Mouse (Mus musculus): ENCODE measurements around the gene Adam11. TPM values are rescaled to one million over a fixed set of nuclear protein-coding genes. Genes with fewer than 3 reads are reported as not detected.

Gene Adam11
- polyA plus RNA-seq, 1 experiment, result 12.1 TPM

DNA sequence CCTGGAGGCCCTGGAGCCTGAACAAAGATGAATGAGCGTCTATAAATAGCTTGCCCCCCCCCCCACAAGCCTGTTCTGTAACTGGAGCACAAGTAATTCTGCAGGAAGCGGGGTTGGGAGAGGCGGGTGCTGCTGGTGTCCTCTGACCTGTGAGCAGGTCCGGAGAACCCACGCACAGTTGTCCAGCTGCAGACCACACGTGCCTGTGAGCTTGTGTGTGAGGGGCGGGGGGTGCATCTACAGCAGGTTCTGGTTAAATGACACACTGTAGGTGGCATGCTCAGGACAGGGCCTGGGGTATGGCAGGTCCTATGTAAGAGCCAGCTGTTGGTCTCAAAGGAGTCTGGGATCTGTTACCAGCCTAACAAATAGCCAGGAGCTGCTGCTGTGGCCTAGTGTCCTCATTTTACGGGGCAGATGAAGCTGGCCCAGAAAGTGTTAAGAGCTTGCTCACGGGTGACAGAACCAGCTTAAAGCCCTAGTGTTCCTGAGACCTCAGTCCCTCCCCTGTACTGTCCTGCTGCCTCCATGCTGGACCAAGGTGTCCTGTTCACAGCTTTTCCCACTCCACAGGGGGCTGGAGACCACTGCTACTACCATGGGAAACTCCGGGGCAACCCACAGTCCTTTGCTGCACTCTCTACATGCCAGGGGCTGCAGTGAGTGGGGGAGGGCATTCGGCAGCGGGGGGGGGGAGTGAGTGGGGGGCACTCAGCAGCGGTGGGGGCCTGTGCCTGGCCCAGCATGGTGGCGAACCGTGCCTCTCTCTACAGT, 9.6 kb downstream of the Adam11 start:
- H3K27ac ChIP-seq (ENCODE audit: insufficient read depth, low read length), result no peak overlapping the region
- DNase-seq (ENCODE audit: low read depth in 1 of 2, low spot score in 2 of 2), result no peak
- peaks cover 2% of the 10 kb centered on the region; the same call in 1 of the 2 replicates for H3K27me3 ChIP-seq (ENCODE audit: control insufficient read depth, insufficient read depth, low read length)
- no peaks in the 10 kb centered on the region for H3K4me1 ChIP-seq (ENCODE audit: control insufficient read depth, insufficient read depth, insufficient read length)
- H3K36me3 ChIP-seq (ENCODE audit: control insufficient read depth, insufficient read depth, low read length), result no peaks in the 10 kb centered on the region
- no peak overlapping the region for H3K4me3 ChIP-seq (ENCODE audit: extremely low read depth, insufficient read depth, insufficient read length)
- TF ChIP-seq CTCF (IDR thresholded peaks at IDR 0.05; ENCODE audit: extremely low read depth, insufficient read depth, insufficient read length, insufficient replicate concordance) (no peak), POLR2A (IDR thresholded peaks at IDR 0.05; ENCODE audit: low read depth, low read length) (no peak)
- 76% methylated on average over 15 of the region's 15 CpGs for WGBS

DNA sequence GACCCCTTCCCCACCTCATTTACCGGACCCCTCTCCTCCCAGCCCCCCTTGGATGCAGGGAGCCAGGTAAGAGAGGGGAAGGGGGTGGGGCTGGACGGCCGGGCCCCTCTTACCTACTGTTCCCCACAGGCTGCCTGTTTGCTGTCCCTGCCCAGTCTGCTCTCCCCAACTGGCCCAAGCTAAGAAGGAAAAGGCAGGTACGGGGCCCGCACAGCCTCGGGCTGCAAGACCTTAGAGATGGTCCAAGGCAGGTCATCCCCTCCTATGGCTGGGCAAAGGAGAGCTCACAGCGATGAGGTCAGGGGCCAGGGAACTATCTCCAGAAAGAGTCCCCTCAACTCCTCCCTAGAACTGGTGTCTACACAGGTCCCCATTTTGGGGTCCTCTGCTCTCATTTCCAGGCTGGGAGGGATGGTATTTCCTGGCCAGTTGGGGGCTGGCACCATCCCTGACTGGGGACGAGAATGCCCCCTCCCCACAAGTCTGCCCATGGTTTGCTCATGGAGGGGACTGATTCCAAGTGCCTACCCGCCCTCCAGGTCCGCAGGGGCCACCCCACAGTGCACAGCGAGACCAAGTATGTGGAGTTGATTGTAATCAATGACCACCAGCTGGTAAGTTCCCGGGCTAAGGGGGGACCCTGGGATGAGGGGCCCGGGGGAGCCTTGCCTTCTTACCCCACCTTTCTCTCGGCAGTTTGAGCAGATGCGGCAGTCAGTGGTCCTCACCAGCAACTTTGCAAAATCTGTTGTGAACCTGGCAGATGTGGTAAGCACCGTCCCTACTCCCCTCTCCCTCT, 10.9 kb downstream of the Adam11 start:
- 67% methylated on average over 16 of the region's 16 CpGs for WGBS
- peaks cover 2% of the 10 kb centered on the region; the same call in 1 of the 2 replicates for H3K27me3 ChIP-seq (ENCODE audit: control insufficient read depth, insufficient read depth, low read length)
- TF ChIP-seq POLR2A (IDR thresholded peaks at IDR 0.05; ENCODE audit: low read depth, low read length), result no peak
- no peak for TF ChIP-seq CTCF (IDR thresholded peaks at IDR 0.05; ENCODE audit: extremely low read depth, insufficient read depth, insufficient read length, insufficient replicate concordance)

DNA sequence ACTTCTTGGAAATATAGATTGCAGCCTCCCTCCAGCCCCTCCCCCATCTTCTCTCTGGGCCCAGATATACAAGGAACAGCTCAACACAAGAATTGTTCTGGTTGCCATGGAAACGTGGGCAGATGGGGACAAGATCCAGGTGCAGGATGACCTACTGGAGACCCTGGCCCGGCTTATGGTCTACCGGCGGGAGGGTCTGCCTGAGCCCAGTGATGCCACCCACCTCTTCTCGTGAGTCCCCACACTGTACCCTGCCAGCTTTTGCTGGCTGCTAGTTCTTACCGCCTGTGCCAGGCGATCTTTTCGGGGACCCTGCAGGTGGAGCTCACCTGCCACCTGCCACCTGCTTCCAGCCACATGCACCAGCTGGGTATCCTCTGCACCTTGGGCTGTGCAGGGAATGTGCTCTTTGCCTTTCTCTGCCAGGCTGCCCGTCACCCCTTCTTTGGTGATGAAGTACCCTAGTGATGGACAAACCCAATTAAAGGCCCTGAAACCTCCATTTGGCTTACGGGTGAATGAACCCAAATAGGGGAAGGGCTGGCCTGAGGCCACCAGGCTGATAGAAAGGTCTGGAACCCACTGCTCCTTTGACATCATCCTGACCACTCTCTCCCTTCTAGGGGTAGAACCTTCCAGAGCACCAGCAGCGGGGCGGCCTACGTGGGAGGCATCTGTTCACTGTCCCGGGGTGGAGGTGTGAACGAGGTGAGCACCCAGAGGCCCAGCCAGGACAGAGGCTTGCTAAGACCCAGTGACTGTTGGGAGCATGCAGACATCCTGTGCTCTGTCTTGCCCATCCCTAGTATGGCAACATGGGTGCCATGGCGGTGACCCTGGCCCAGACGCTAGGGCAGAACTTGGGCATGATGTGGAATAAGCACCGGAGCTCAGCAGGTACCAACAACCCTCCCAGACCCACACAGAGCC, 11.8 kb downstream of the Adam11 start:
- H3K4me3 ChIP-seq (ENCODE audit: extremely low read depth, insufficient read depth, insufficient read length), result no peak overlapping the region
- peaks cover 2% of the 10 kb centered on the region; the same call in 1 of the 2 replicates for H3K27me3 ChIP-seq (ENCODE audit: control insufficient read depth, insufficient read depth, low read length)
- H3K4me1 ChIP-seq (ENCODE audit: control insufficient read depth, insufficient read depth, insufficient read length), result no peaks in the 10 kb centered on the region
- TF ChIP-seq POLR2A (IDR thresholded peaks at IDR 0.05; ENCODE audit: low read depth, low read length) (no peak), CTCF (IDR thresholded peaks at IDR 0.05; ENCODE audit: extremely low read depth, insufficient read depth, insufficient read length, insufficient replicate concordance) (no peak)
- no peak for DNase-seq (ENCODE audit: low read depth in 1 of 2, low spot score in 2 of 2)
- no peak overlapping the region for H3K27ac ChIP-seq (ENCODE audit: insufficient read depth, low read length)
- no peaks in the 10 kb centered on the region for H3K36me3 ChIP-seq (ENCODE audit: control insufficient read depth, insufficient read depth, low read length)
- WGBS, result 90% methylated on average over 18 of the region's 18 CpGs

More for the DNA sequence above, 10.9 kb downstream of the Adam11 start:
- Histone ChIP-seq H3K4me3 (ENCODE audit: extremely low read depth, insufficient read depth, insufficient read length) (no peak overlapping the region), H3K4me1 (ENCODE audit: control insufficient read depth, insufficient read depth, insufficient read length) (no peaks in the 10 kb centered on the region), H3K36me3 (ENCODE audit: control insufficient read depth, insufficient read depth, low read length) (no peaks in the 10 kb centered on the region), H3K27ac (ENCODE audit: insufficient read depth, low read length) (no peak overlapping the region)
- no peak for DNase-seq (ENCODE audit: low read depth in 1 of 2, low spot score in 2 of 2)

DNA sequence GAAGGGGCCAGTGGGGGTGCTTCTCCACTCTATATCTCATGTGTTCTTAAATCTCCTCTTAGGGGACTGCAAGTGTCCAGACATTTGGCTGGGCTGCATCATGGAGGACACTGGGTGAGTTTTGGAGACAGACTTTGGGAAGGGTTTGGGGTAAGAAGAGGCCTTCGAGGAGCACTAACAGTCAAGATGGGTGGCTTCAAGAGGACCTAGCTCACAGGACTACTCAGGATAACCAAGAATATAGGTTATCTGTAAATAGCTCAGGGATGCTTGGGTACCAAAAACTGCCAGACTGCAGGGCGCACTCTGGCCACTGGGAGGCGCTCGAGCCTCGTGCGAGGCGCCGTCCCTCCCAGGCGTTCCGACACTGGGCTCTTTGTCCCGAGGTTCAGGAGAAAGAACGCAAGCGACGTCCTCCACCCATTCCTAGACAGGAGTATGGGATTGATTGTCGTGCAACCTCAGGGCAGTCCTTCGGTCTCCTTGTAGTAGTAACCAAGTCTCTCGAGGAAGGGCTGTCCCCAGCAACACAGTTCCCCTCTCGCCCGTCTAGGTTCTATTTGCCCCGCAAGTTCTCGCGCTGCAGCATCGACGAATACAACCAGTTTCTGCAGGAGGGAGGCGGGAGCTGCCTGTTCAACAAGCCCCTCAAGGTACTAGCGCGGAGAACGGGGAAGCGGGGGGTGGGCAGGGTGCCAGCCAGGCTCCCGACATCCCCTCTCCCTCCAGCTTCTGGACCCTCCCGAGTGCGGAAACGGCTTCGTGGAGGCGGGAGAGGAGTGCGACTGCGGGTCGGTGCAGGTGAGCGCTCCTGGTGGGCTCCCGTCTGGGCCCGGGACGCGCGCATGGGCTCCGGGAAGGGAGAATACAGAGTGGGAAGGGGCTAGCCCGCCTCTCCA, 12.7 kb downstream of the Adam11 start:
- H3K27ac ChIP-seq (ENCODE audit: insufficient read depth, low read length), result no peak overlapping the region
- no peaks in the 10 kb centered on the region for H3K36me3 ChIP-seq (ENCODE audit: control insufficient read depth, insufficient read depth, low read length)
- H3K27me3 ChIP-seq (ENCODE audit: control insufficient read depth, insufficient read depth, low read length), result peaks cover 2% of the 10 kb centered on the region; the same call in 1 of the 2 replicates
- H3K4me1 ChIP-seq (ENCODE audit: control insufficient read depth, insufficient read depth, insufficient read length), result no peaks in the 10 kb centered on the region
- 3% methylated on average over 46 of the region's 46 CpGs for WGBS
- TF ChIP-seq POLR2A (IDR thresholded peaks at IDR 0.05; ENCODE audit: low read depth, low read length) (no peak), CTCF (IDR thresholded peaks at IDR 0.05; ENCODE audit: extremely low read depth, insufficient read depth, insufficient read length, insufficient replicate concordance) (peak; percentile 98)
- H3K4me3 ChIP-seq (ENCODE audit: extremely low read depth, insufficient read depth, insufficient read length), result peak overlapping the region; percentile 34; the same call in 1 of the 2 replicates
- DNase-seq (ENCODE audit: low read depth in 1 of 2, low spot score in 2 of 2), result peak; percentile 15 to 47

DNA sequence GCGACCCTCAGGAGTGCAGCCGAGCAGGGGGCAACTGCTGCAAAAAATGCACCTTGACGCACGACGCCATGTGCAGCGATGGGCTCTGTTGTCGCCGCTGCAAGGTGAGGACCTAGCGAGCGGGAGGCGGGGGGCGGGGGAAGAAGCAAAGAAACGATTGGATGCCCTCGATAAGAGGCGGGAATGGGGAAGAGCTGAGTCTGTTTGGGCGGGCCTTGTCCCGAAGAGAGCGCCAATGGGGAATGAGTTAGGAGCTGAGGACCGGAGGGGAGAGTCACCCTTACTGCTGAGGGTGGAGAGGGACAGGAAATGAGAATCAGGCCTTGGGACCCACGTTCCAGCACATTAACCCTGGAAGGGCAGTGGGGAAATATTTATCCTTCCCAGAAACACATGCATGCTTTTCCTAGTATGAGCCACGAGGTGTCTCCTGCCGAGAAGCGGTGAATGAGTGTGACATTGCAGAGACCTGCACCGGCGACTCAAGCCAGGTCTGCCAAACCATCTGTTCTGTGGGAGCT, 13.4 kb downstream of the Adam11 start:
- H3K4me1 ChIP-seq (ENCODE audit: control insufficient read depth, insufficient read depth, insufficient read length), result no peaks in the 10 kb centered on the region
- no peak overlapping the region for H3K27ac ChIP-seq (ENCODE audit: insufficient read depth, low read length)
- no peak for TF ChIP-seq POLR2A (IDR thresholded peaks at IDR 0.05; ENCODE audit: low read depth, low read length)
- TF ChIP-seq CTCF (IDR thresholded peaks at IDR 0.05; ENCODE audit: extremely low read depth, insufficient read depth, insufficient read length, insufficient replicate concordance), result no peak
- 9% methylated on average over 25 of the region's 25 CpGs for WGBS
- peak overlapping the region; percentile 34; the same call in 1 of the 2 replicates for H3K4me3 ChIP-seq (ENCODE audit: extremely low read depth, insufficient read depth, insufficient read length)
- no peaks in the 10 kb centered on the region for H3K36me3 ChIP-seq (ENCODE audit: control insufficient read depth, insufficient read depth, low read length)
- H3K27me3 ChIP-seq (ENCODE audit: control insufficient read depth, insufficient read depth, low read length), result peaks cover 2% of the 10 kb centered on the region; the same call in 1 of the 2 replicates
- DNase-seq (ENCODE audit: low read depth in 1 of 2, low spot score in 2 of 2), result no peak
